Mouse (Mus musculus): Measurements from ENCODE around the gene Aebp2.
"Not testable (repeated sequence)": the region's sequence is repeated elsewhere in the genome, so short reads cannot be mapped to it uniquely, and the experiment has no call there.

The Aebp2 gene

DNA sequence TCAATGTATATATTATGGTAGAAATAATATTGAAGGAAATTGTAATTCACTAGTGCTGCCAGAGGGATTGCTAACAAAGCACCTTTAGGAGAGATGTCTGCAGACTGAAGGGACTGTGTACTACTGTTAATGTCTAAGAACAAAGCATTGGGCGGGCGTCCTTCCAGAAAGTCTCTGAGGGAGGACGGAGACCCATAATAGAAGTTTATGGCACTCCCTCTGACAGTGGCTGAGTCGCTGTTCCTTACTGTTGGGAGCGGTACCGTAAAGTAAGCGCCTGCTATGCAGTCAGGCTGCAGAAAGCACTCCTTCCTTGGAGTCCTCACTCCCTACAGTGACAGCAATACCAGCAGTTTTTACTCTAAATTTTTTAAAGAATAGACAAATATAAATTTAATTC, 29.5 kb downstream of the Aebp2 start:
- DNase-seq (ENCODE audit: low spot score), result no peak

DNA sequence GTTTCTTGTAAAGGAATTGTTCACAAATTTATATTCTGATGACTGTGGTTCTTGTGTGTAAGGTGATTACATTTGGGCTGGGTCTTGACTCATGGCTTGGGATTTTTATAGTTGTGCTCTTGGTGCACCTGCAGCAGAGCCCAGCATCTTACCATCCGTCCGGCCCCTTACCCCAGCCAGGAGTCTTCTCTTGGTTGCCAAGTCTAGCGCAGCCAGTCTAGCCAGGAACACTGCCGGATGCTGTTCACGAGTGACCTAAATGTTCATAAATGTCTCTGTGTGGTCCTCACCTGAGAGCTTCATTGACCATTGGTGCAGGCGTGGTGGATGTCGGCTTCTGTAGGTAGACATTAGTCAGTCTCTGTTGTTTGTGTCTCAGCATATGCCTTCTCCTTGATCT, 33.0 kb downstream of the Aebp2 start:
- no peak for DNase-seq (ENCODE audit: low spot score)

- no peak for DNase-seq (ENCODE audit: low spot score)
Observed at GRCm38 (mm10) chr6:140656991-140657390, 34.5 kb downstream of the Aebp2 start.

GRCm38 (mm10) chr6:140657920-140658522, 35.6 kb downstream of the Aebp2 start:
- DNase-seq (ENCODE audit: low spot score), result no peak

DNA sequence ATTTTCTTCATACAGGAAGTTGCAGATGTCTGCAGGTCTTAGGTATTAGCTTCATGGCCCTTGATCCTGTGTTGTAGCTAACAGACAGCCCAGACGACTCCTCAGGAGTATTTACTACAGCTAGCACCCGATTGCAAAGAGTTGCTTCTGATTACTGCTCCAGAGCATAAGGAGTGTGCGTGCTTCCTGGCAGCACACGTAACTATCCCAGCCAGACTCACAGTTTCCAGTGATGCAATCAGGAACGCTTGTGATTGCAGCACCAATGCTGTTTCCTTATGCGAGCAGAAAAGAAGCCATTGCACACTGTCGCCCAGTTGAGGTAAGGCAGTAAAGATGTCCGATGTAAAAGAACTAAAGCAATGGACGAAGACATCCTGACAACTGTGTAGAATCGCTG, 38.6 kb downstream of the Aebp2 start:
- no peak for DNase-seq (ENCODE audit: low spot score)

GRCm38 (mm10) chr6:140661777-140662176, 39.3 kb downstream of the Aebp2 start:
- DNase-seq (ENCODE audit: low spot score), result no peak

GRCm38 (mm10) chr6:140662290-140662689, 39.8 kb downstream of the Aebp2 start:
- no peak for DNase-seq (ENCODE audit: low spot score)

DNA sequence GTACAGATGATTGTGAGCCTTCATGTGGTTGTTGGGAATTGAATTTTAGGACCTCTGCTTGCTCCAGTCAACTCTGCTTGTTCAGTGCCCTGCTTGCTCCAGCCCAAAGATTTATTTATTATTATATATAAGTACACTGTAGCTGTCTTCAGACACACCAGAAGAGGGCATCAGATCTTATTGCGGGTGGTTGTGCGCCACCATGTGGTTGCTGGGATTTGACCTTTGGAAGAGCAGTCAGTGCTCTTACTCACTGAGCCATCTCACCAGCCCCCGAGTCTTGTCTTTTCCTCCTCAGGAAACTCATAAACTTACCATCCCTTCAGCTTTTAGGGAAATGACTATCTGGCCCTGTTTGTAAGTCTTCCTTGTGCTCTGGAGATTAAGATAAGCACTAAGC, 40.2 kb downstream of the Aebp2 start:
- DNase-seq (ENCODE audit: low spot score), result not testable (repeated sequence)

DNA sequence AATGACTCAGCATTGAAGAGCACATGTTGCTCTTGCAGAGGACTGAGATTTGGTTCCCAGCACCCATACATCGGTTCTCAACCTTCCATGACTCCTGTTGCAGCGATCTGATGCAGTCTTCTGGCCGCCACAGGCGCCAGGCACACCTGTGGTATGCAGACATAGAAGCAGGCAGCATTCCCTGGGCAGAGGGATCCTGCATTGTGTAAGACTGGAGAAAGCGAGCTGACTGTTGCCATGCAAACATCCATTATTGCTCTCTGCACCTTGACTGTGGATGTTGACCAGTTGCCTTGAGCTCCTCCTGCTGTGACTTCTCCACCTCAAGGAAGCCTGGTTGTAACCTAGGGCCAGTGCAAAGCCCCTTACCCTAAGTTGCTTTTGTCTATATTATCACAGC, 42.1 kb downstream of the Aebp2 start:
- no peak for DNase-seq (ENCODE audit: low spot score)

DNA sequence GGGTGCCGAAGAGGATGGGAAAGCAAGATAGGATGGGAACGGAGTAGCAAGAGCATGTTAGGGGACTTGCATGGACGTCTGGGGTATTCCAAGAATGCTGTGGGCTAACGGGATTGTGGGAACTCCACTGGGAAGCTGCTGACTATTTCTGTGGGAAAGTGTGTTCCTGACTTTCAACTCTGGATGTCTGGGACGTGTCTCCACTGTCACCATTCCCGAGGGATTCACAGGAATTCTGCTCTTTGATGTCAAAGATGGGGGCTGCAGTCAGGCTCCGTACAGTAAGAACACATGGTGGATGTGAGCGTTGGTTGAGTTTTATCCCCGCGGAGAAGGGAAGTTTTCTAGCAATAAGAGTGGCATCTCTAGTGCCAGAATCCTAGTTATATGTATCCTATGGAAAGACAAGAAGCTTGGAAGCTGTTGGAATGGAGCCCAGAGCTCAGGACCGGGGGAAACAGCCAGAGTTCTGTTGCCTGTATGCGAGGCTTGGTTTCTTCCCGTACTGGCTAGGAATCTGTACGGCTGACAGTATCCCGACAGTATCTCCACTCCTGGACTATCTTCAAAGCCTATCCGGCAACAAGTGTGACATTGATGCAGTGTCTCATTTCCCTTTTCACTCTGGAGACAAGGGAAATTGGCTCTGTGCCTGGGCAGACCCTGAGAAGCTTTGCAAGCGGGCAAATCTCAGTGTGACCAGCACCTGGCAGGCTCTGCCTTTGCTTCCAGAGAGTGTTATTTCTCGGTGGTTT, 44.2 kb downstream of the Aebp2 start:
- no peak for DNase-seq (ENCODE audit: low spot score)

GRCm38 (mm10) chr6:140667289-140667906, 44.9 kb downstream of the Aebp2 start:
- DNase-seq (ENCODE audit: low spot score), result no peak

- no peak for DNase-seq (ENCODE audit: low spot score)
Observed at GRCm38 (mm10) chr6:140674414-140674813, 52.0 kb downstream of the Aebp2 start.

GRCm38 (mm10) chr6:140676094-140676493, 53.6 kb downstream of the Aebp2 start:
- DNase-seq (ENCODE audit: low spot score), result no peak

DNA sequence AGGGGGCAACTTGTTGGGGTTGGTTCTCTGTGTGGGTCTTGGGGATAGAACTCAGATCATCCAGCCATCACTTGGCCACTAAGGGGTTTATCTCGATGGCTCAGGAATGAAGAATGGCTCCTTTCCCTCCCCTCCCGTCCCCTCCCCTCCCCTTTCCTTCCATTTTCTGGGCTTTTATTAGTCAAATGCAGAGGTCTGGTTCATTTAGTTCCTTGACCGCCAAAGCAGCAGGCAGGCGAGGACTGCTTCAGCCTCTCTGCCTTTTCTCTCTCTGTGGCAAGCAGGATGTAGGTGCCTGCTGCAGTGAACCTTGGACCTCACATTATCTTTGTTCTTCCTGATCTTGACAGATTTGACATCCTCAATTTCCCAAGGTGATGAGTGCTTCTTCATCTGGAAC, 54.6 kb downstream of the Aebp2 start:
- DNase-seq (ENCODE audit: low spot score), result no peak

DNA sequence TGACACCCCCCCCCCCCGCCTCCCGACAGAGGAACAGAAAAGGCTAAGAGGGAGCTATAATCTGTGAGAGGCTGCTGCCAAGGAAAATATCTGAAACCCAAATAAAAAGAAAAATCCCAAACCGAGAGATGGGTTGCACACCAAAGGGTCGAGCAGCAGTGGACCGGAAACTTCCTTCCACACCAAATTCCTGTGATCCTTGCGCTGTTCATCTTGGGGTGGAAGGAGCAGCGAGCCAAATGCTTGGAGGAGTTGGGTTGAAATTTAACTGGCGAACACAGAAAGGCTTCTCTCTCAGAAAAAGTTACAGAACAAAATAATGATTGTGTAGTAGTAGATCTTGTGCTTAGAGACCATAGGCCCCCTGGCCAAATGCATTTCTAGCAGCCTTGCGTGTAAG, 55.5 kb downstream of the Aebp2 start:
- DNase-seq (ENCODE audit: low spot score), result no peak

- no peak for DNase-seq (ENCODE audit: low spot score)
Observed at GRCm38 (mm10) chr6:140678658-140679271, 56.3 kb downstream of the Aebp2 start.

- no peak for DNase-seq (ENCODE audit: low spot score)
Observed at GRCm38 (mm10) chr6:140680713-140681112, 58.2 kb downstream of the Aebp2 start.

GRCm38 (mm10) chr6:140682829-140683228, 60.4 kb downstream of the Aebp2 start:
- DNase-seq (ENCODE audit: low spot score), result no peak

DNA sequence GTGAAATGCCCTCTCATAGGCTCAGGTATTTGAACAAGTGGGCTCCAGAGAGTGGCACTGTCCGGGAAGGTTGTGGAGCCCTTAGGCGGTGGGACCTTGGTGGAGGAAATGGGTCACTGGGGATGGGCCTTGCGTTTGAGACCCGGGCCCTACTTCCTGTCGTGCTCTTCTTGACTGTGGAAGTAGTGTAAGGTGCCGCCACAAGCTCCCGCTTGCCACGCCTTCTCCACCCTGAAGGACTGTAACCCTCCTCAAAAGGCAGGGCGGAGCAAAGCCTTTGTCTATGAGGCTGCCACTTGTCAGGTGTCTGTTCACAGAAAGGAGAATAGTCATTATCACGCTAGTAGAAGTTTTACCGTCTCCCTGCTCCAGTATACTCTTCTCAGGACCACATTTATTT, 61.9 kb downstream of the Aebp2 start:
- no peak for DNase-seq (ENCODE audit: low spot score)

DNA sequence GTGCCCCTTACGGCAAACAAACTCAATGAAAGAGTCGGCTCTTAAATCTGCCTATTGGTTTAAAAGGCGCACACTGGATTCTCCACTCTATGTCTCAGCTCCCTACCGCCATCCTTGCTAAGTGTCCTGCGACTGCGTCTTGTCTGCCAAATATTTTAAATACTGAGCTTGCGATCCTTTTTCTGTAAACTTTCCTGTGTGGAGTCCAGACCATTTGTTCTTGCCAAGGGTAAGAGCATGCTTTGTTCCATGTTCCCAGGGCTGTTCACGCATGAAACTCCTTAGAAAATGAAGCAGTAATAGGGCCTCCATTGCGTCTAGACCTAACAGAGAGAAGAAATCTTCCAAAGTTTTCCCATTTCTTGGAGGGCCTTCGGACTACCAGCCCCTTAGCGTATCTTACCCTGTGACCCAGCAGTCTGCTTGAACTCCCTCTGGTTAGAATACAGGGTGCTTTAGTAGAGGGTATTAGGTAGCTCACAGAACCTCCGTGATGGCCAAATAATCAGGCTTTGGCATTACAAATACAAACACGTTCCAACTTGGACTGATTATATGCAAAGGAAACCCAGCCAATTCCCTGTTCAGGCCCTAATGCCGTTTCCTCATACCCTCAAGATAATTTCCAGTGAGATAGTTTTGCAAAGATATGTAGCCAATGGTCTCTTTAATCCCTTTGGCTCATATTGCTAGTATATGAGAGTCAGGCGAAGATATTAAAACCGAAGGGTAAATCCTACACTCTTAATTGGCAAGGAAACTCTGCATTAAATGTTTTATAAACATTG, 67.3 kb downstream of the Aebp2 start:
- no peak for DNase-seq (ENCODE audit: low spot score)

GRCm38 (mm10) chr6:140692160-140692559, 69.7 kb downstream of the Aebp2 start:
- no peak for DNase-seq (ENCODE audit: low spot score)

- no peak for DNase-seq (ENCODE audit: low spot score)
Observed at GRCm38 (mm10) chr6:140696192-140696879, 73.9 kb downstream of the Aebp2 start.

Data from ovary, postnatal 10 days (tissue).